Mouse (Mus musculus) olfactory bulb, adult 2 months (tissue): ENCODE data around the gene Rpl23a.

ENCODE experiments used
- CTCF ChIP-seq: fragments of 200-500 bp; IDR thresholded peaks from 2 replicates; pipeline ENCODE4 v1.5.1; 2012; ENCODE audit warnings: low read depth, mild to moderate bottlenecking, low read length, moderate library complexity; ENCODE audit not compliant: insufficient read depth
- POLR2A ChIP-seq: fragments of 200-500 bp; IDR thresholded peaks from 2 replicates; pipeline ENCODE4 v1.6.1; 2012; ENCODE audit warnings: mild to moderate bottlenecking, low read depth, low read length, moderate library complexity; ENCODE audit not compliant: insufficient read depth

DNA sequence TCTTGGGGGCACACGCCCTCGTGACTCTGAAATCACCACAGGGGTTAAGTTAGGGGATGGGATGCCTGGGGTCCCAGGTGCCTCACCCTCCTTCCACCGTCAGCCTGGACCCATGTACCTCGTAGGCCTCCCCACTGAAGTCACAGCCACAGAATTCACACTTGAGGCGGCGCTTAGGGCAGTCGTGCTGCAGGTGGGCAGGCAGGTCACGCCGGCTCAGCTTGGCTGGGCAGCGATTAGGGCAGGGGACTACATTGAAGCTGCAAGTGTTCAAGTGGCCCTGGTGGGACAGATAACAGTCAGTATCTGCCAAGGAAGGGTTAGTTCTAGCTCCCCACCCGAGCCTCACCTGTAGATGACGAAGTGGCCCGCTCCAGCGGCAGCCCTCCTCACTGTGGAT is 22.2 kb downstream of the Rpl23a start:
- TF ChIP-seq CTCF (no peak), POLR2A (no peak)
